Mouse (Mus musculus) MEL (cell line): ENCODE results near the gene Ube2h. TPM values are rescaled to one million over a fixed set of nuclear protein-coding genes. Genes with fewer than 3 reads are reported as not detected.
A peak's percentile ranks its signal among the peaks of the same experiment; 100 is the strongest.

Experiments
- DNase-seq: peaks from one replicate; pipeline ENCODE4 v3.0.0; 2011; ENCODE audit warnings: low read depth, low spot score
- H3K27ac ChIP-seq: 2 replicates; pipeline ENCODE4 v1.5.1; 2012; ENCODE audit warnings: low read depth, mild to moderate bottlenecking, control low read depth, low read length, moderate library complexity; ENCODE audit not compliant: control insufficient read depth
- H3K27me3 ChIP-seq, 2 experiments: fragments of 150-350 bp in 1 of 2; sonication (generic) in 1 of 2; 2 replicates each; pipeline ENCODE4 v1.6.1; 2012; ENCODE audit warnings: low read length in 2 of 2, mild to moderate bottlenecking in 2 of 2, improper control_type of control experiment in 1 of 2, moderate library complexity in 1 of 2; ENCODE audit not compliant: insufficient read depth in 2 of 2, control insufficient read depth in 1 of 2
- H3K36me3 ChIP-seq, 2 experiments: 2 replicates each; pipeline ENCODE4 v1.6.1; 2012 to 2014; ENCODE audit warnings: low read length in 2 of 2, improper control_type of control experiment in 1 of 2, inconsistent platforms in 1 of 2, mild to moderate bottlenecking in 1 of 2; ENCODE audit not compliant: insufficient read depth in 2 of 2, control insufficient read depth in 1 of 2
- H3K4me1 ChIP-seq, 2 experiments: fragments of 150-350 bp in 1 of 2; sonication (generic) in 1 of 2; 2 replicates each; pipeline ENCODE4 v1.6.1; 2012; ENCODE audit warnings: low read length in 2 of 2, improper control_type of control experiment in 1 of 2, mild to moderate bottlenecking in 1 of 2; ENCODE audit not compliant: insufficient read depth in 2 of 2, control insufficient read depth in 1 of 2
- H3K4me3 ChIP-seq, 2 experiments: fragments of 150-350 bp in 1 of 2; sonication (generic) in 1 of 2; 2 replicates each; pipeline ENCODE4 v1.5.1; 2012; ENCODE audit warnings: low read depth in 2 of 2, low read length in 2 of 2, mild to moderate bottlenecking in 2 of 2, moderate library complexity in 2 of 2, control low read depth in 1 of 2, improper control_type of control experiment in 1 of 2; ENCODE audit not compliant: control insufficient read depth in 1 of 2, insufficient read depth in 1 of 2
- H3K79me2 ChIP-seq: 2 replicates; pipeline ENCODE4 v1.6.1; 2012; ENCODE audit warnings: mild to moderate bottlenecking, low read length, moderate library complexity; ENCODE audit not compliant: control insufficient read depth, poor library complexity, insufficient read depth
- H3K9ac ChIP-seq: 2 replicates; pipeline ENCODE4 v1.6.1; 2012; ENCODE audit warnings: low read depth, mild to moderate bottlenecking, control low read depth, low read length, moderate library complexity; ENCODE audit not compliant: control insufficient read depth, poor library complexity, severe bottlenecking
- H3K9me3 ChIP-seq: fragments of 150-350 bp; sonication (generic); replicated peaks from 2 replicates; pipeline ENCODE4 v1.6.1; 2012; ENCODE audit warnings: mild to moderate bottlenecking, low read length, improper control_type of control experiment, moderate library complexity; ENCODE audit not compliant: insufficient read depth
- CHD2 ChIP-seq: IDR thresholded peaks from 2 replicates; pipeline ENCODE4 v1.6.1; 2011; ENCODE audit warnings: low read length, improper control_type of control experiment
- ETS1 ChIP-seq: IDR thresholded peaks from 2 replicates; pipeline ENCODE4 v1.6.1; 2012; ENCODE audit warnings: low read depth, mild to moderate bottlenecking, inconsistent platforms, low read length, improper control_type of control experiment, moderate library complexity
- GATA1 ChIP-seq: IDR thresholded peaks from 2 replicates; pipeline ENCODE4 v1.6.1; 2011; ENCODE audit warnings: low read depth, low read length, improper control_type of control experiment
- JUND ChIP-seq: IDR thresholded peaks from 2 replicates; pipeline ENCODE4 v1.6.1; 2011; ENCODE audit warnings: low read depth, mild to moderate bottlenecking, improper control_type of control experiment, low read length
- KAT2A ChIP-seq: conservative IDR thresholded peaks from 2 replicates; pipeline ENCODE4 v1.6.1; 2012; ENCODE audit warnings: low read depth, low read length, improper control_type of control experiment, inconsistent platforms
- MAFK ChIP-seq: IDR thresholded peaks from 2 replicates; pipeline ENCODE4 v1.6.1; 2011; ENCODE audit warnings: low read depth, mild to moderate bottlenecking, low read length, improper control_type of control experiment, borderline replicate concordance
- MXI1 ChIP-seq: IDR thresholded peaks from 2 replicates; pipeline ENCODE4 v1.6.1; 2011; ENCODE audit warnings: mild to moderate bottlenecking, low read depth, low read length, improper control_type of control experiment
- NELFE ChIP-seq: IDR thresholded peaks from 2 replicates; pipeline ENCODE4 v1.6.1; 2011; ENCODE audit warnings: low read depth, low read length, improper control_type of control experiment
- NRF1 ChIP-seq: IDR thresholded peaks from 2 replicates; pipeline ENCODE4 v1.6.1; 2014; ENCODE audit warnings: low read depth, mild to moderate bottlenecking, inconsistent platforms, low read length, improper control_type of control experiment, moderate library complexity; ENCODE audit not compliant: poor library complexity, insufficient read depth, severe bottlenecking
- POLR2AphosphoS5 ChIP-seq: IDR thresholded peaks from 2 replicates; pipeline ENCODE4 v1.6.1; 2012; ENCODE audit warnings: low read depth, borderline replicate concordance, mild to moderate bottlenecking, inconsistent platforms, low read length, moderate library complexity, mixed read lengths
- RAD21 ChIP-seq: IDR thresholded peaks from 2 replicates; pipeline ENCODE4 v1.6.1; 2011; ENCODE audit warnings: mild to moderate bottlenecking, low read depth, low read length, improper control_type of control experiment
- SMC3 ChIP-seq: IDR thresholded peaks from 2 replicates; pipeline ENCODE4 v1.6.1; 2011; ENCODE audit warnings: low read depth, low read length, improper control_type of control experiment
- TAL1 ChIP-seq: IDR thresholded peaks from 2 replicates; pipeline ENCODE4 v1.6.1; 2012; ENCODE audit warnings: mild to moderate bottlenecking, inconsistent platforms, low read length, moderate library complexity, mixed read lengths
- USF1 ChIP-seq: IDR thresholded peaks from 2 replicates; pipeline ENCODE4 v1.6.1; 2014; ENCODE audit warnings: low read depth, mild to moderate bottlenecking, inconsistent platforms, low read length, improper control_type of control experiment, moderate library complexity
- ZKSCAN1 ChIP-seq: IDR thresholded peaks from 2 replicates; pipeline ENCODE4 v1.6.1; 2012; ENCODE audit warnings: low read depth, mild to moderate bottlenecking, inconsistent platforms, low read length, improper control_type of control experiment, moderate library complexity
- polyA plus RNA-seq, 2 experiments: library from polyadenylated mRNA; stranded (reverse) in 1 of 2; unstranded in 1 of 2; fragments of >175 nt in 1 of 2; fragments of >200 nt in 1 of 2; gene quantifications; 2 replicates each; pipeline versions ENCODE4 v1.2.1 to v1.2.4; 2012; ENCODE audit warnings: low replicate concordance in 2 of 2, low read depth in 1 of 2; ENCODE audit not compliant: insufficient read length in 2 of 2, insufficient read depth in 1 of 2, missing spikeins in 1 of 2
- total RNA-seq: library from RNA; depleted of rRNA; stranded (reverse); fragments of 300-350 nt; gene quantifications from 2 replicates; pipeline ENCODE4 v1.2.3, GENCODE M21; 2012

Gene Ube2h
- total and polyA plus RNA-seq, 3 experiments: 4.2 to 7.4 TPM; not detected in 1

DNA sequence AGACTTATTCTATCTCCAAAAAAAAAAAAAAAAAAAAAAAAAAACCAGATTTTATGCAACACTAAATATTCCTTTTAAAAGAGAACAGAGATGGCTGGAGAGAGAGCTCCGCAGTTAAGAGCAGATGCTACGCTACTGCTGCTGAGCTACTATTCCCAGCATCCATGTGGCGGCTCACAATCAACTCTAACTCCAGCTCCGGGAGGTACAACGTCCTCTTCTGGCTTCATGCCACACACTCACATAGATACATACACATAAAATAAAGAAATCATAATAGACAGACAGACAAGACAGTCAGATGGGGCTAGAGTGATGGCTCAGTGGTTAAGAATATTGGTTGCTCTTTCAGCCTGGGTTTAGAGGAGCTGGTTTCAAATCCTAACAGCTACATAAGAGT, 58.9 kb downstream of the Ube2h start:
- no peaks in the 10 kb centered on the region for H3K27me3 ChIP-seq
- peaks cover 0 to 6% of the 10 kb centered on the region in 2 experiments; a peak in 2 of 4 replicates for H3K36me3 ChIP-seq
- TF ChIP-seq GATA1 (no peak), NRF1 (no peak), ETS1 (no peak), JUND (no peak), MAFK (no peak), USF1 (no peak), TAL1 (no peak), CHD2 (no peak), POLR2AphosphoS5 (no peak), NELFE (no peak), MXI1 (no peak), SMC3 (no peak)
- DNase-seq: no peak
- no peak overlapping the region for H3K27ac ChIP-seq
- no peaks in the 10 kb centered on the region for H3K9me3 ChIP-seq
- H3K79me2 ChIP-seq: no peaks in the 10 kb centered on the region
- H3K4me1 ChIP-seq: peaks cover 2 to 8% of the 10 kb centered on the region in 2 experiments; a peak in 3 of 4 replicates
- H3K4me3 ChIP-seq: no peak overlapping the region
- no peak overlapping the region for H3K9ac ChIP-seq

DNA sequence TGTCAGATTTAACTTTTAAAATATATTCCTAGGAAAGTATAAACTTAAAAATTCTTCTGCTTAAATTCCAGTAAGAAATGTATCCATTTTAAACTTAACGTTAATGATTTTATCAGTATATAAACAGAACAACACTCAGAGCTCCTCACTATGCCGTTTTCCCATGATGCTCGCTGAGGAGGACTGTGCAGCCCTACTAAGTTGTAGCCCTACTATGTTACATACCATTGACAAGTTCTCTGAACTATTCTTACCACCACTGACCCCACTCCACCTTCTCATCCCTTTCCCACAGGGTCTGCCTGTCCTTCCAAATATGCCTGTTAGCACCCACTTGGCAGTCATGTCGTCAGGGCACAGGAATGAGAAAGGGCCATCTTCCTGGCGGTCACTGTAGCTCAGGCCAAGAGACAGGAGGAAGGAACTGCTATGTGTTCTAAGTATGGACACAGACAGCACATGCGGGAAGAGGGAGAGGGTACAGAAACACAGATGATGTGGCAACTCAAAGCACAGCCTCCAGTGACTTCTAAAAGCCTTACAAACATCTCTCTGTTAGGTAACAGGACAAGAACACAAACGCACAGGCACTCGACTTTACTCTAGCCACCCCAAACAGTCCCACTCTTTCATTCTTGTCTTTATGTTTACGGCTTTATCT, 60.9 kb downstream of the Ube2h start:
- peak; percentile 89 for TF ChIP-seq ZKSCAN1
- no peak for TF ChIP-seq NELFE
- TF ChIP-seq KAT2A: no peak
- TF ChIP-seq, all 39 proteins: peak for 1
- no peaks in the 10 kb centered on the region for H3K27me3 ChIP-seq
- H3K36me3 ChIP-seq: peaks cover 0 to 14% of the 10 kb centered on the region in 2 experiments; a peak in 2 of 4 replicates
- no peak overlapping the region for H3K9ac ChIP-seq
- peaks cover 8% of the 10 kb centered on the region in 2 experiments; a peak in 3 of 4 replicates for H3K4me1 ChIP-seq
- H3K79me2 ChIP-seq: no peaks in the 10 kb centered on the region
- no peaks in the 10 kb centered on the region for H3K9me3 ChIP-seq
- no peak overlapping the region for H3K27ac ChIP-seq
- H3K4me3 ChIP-seq: no peak overlapping the region
- no peak for DNase-seq

DNA sequence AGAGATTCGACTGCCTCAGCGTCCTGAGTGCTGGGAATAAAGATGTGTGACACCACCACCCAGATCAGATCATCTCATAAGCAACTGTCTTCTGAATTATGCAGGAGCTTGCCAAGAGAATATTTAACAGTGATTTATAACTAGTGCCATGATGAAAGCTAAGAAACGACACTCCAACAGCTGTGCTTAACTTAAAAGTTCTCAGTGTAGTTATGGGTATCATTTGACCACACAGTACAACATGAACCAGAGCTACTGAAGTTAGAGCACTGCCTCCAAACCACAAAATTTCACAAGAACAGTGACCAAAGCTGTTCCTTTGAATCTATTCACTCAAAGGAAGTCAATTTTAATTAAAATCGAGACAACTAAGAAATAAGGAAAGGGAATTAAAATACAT, 61.4 kb downstream of the Ube2h start:
- Histone ChIP-seq H3K9ac (no peak overlapping the region), H3K36me3 (peaks cover 0 to 16% of the 10 kb centered on the region in 2 experiments; a peak in 2 of 4 replicates), H3K4me1 (peaks cover 8% of the 10 kb centered on the region in 2 experiments; a peak in 3 of 4 replicates), H3K27me3 (no peaks in the 10 kb centered on the region), H3K79me2 (no peaks in the 10 kb centered on the region; the same call in 1 of the 2 replicates), H3K9me3 (no peaks in the 10 kb centered on the region), H3K4me3 (no peak overlapping the region), H3K27ac (no peak overlapping the region)
- no peak for TF ChIP-seq RAD21
- DNase-seq: no peak
